Mouse (Mus musculus): ENCODE measurements around the gene Slc9a8. TPM values are rescaled to one million over a fixed set of nuclear protein-coding genes. Genes with fewer than 3 reads are reported as not detected.

The Slc9a8 gene
- polyA plus RNA-seq, 1 experiment from 2014 or later, result 27.1 TPM

DNA sequence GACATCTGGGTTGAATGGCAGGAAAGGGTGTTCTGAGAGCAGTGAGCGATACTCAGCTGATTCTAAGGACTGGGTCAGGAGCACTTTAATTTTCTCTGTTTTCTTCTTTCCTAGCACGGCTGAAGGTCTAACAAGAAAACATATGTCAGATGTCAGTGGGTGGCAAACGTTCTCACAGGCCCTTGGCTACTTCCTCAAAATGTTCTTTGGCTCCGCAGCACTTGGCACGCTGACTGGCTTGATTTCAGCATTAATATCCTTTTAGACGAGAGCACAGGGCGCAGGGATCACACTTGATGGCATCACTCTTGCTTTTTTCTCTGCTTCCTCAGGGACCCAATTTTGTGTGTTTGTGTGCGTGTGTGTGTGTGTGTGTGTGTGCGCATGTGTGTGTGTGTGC lies 35.7 kb downstream of the Slc9a8 start:
- Histone ChIP-seq H3K27me3 (no peaks in the 10 kb centered on the region), H3K9ac (no peak overlapping the region), H3K27ac (no peak overlapping the region), H3K36me3 (peaks cover 93% of the 10 kb centered on the region), H3K9me3 (replicated peaks) (no peaks in the 10 kb centered on the region), H3K4me2 (no peak overlapping the region), H3K4me1 (no peaks in the 10 kb centered on the region), H3K4me3 (replicated peaks) (no peak overlapping the region)
- ATAC-seq (replicated peaks; ENCODE audit: low FRiP score), result no peak
- 93% methylated on average over 9 of the region's 9 CpGs for WGBS

DNA sequence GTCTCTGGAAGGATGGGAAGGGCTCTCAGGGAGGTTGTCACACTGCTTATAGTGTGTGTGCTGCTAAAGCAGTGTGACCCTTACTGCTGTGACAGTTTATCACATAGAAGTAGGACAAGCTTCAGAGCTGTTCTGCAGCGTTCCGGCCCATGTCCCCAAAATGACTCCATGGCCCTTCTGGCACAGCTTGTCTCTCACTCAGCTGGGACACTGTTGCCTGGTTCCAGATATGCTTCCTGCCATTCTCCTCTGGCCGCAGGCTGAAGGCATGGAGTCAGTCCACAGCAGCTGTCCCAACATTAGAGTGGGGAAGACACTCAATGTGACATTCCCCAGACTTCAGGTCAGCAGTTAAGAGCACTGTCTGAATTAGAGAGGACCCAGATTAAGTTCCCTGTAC lies 37.0 kb downstream of the Slc9a8 start:
- Histone ChIP-seq H3K4me2 (no peak overlapping the region), H3K27ac (no peak overlapping the region), H3K9me3 (replicated peaks) (no peaks in the 10 kb centered on the region), H3K36me3 (peaks cover 83% of the 10 kb centered on the region), H3K27me3 (no peaks in the 10 kb centered on the region), H3K4me3 (replicated peaks) (no peak overlapping the region), H3K4me1 (no peaks in the 10 kb centered on the region), H3K9ac (no peak overlapping the region)
- no peak for ATAC-seq (replicated peaks; ENCODE audit: low FRiP score)
- 88% methylated on average over 3 of the region's 3 CpGs for WGBS

DNA sequence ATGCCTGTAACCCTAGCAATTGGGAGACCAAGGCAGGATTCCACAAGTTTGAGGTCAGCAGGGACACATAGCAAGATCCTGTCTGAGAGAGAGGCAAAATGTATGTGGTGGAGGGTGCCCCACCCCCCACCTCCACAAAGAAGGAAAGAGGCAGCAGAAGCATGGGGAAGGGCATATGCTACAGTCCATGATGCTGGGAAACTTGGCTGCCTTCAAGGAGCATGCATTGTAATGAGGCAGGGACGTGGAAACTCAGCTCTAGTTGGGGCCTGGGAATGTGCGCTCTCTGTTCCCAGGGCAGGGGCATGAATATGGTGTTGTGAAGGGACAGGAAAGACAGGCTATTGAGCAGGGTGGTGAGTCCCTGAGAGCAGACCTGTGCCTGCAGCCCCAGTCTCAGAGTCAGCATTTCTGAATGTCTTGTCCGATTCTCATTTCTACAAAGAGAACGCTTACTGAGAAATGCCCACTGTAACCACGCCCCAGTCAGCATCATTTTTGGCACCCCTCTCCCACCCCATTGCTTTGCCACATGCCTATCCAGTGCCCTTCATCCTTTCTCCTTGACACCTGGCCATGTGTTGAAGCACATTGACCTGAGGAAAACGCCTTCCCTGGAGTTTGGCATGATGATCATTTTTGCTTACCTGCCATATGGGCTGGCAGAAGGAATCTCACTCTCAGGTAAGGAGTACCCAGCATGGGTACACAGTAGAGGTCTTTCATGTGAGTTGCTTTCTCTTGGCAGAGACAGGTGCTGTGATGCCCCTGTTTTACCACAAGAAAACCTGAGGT lies 37.8 kb downstream of the Slc9a8 start:
- Histone ChIP-seq H3K4me1 (no peaks in the 10 kb centered on the region), H3K9me3 (replicated peaks) (no peaks in the 10 kb centered on the region), H3K27ac (no peak overlapping the region), H3K27me3 (no peaks in the 10 kb centered on the region), H3K36me3 (peaks cover 76% of the 10 kb centered on the region), H3K4me3 (replicated peaks) (no peak overlapping the region), H3K4me2 (no peak overlapping the region), H3K9ac (no peak overlapping the region)
- WGBS, result 93% methylated on average over 6 of the region's 6 CpGs
- ATAC-seq (replicated peaks; ENCODE audit: low FRiP score), result no peak

DNA sequence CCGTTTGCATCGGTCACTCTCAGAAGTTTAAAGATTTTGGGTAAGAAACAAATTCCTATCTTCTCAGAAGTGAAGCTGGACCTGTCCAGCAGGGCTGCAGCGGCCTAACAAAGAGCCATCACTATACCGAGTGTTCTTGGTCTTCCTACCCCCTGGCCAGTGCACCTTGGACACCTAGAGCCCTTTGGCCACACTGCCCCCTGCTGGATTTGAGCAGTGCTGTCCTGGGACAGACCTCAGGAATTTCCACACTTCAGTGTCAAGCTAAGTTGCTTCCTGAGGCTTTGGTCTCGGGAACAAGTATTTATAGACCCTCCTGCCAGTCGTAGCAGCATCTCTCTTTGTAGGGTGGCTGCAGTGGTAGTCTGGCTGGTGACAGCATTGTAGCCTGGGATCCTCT lies 41.4 kb downstream of the Slc9a8 start:
- Histone ChIP-seq H3K4me2 (no peak overlapping the region), H3K27me3 (no peaks in the 10 kb centered on the region), H3K9me3 (replicated peaks) (no peaks in the 10 kb centered on the region), H3K9ac (no peak overlapping the region), H3K27ac (no peak overlapping the region), H3K4me3 (replicated peaks) (no peak overlapping the region), H3K4me1 (peaks cover 2% of the 10 kb centered on the region; the same call in 1 of the 2 replicates), H3K36me3 (peaks cover 73% of the 10 kb centered on the region)
- WGBS, result 47% methylated on average over 6 of the region's 6 CpGs
- ATAC-seq (replicated peaks; ENCODE audit: low FRiP score), result peak; percentile 83; the same call in 1 of the 2 replicates

DNA sequence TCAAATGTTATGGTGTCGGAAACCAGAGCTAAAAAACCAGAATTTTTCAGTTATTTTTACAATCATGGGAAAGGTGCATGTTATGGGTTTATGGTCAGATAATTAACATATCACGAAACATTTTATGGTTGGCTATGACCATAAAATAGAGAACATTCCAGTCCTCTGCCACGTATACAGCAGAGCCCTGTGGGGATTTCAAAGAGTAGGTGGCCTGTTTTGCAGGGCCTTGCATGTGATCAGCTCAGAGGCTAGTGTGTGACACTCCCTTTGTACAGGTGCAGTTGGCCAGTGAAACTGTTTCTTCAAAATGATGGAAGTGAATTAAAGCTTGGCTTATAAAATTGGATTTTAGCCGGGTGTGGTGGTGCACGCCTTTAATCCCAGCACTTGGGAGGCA lies 42.3 kb downstream of the Slc9a8 start:
- Histone ChIP-seq H3K9me3 (replicated peaks) (no peaks in the 10 kb centered on the region), H3K36me3 (peaks cover 72% of the 10 kb centered on the region), H3K4me2 (no peak overlapping the region), H3K27ac (no peak overlapping the region), H3K4me3 (replicated peaks) (no peak overlapping the region), H3K4me1 (peaks cover 2% of the 10 kb centered on the region; the same call in 1 of the 2 replicates), H3K9ac (no peak overlapping the region), H3K27me3 (no peaks in the 10 kb centered on the region)
- 83% methylated on average over 5 of the region's 5 CpGs for WGBS
- no peak for ATAC-seq (replicated peaks; ENCODE audit: low FRiP score)

DNA sequence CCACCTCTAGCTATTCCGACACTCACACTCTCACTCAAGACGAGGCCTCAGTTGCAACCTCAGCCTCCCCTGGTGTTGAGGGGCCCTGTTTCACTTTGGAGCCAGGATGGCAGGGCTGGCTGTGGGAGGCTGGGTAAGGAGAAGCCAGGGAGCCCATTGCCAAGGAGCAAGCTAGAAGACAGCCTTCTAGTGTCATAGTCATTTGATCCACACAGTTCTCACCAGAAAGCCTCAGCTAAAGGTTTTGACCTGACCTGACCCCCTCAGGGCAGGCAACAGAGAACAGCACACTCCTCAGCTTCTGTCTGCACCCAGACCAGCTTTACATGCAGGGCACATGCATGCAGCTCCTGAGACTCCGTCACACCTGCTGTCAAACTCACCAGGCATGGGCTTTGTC lies 44.4 kb downstream of the Slc9a8 start:
- Histone ChIP-seq H3K27me3 (no peaks in the 10 kb centered on the region), H3K4me2 (no peak overlapping the region), H3K9me3 (replicated peaks) (no peaks in the 10 kb centered on the region), H3K27ac (no peak overlapping the region), H3K4me1 (peaks cover 2% of the 10 kb centered on the region; the same call in 1 of the 2 replicates), H3K36me3 (peaks cover 72% of the 10 kb centered on the region), H3K9ac (no peak overlapping the region), H3K4me3 (replicated peaks) (no peak overlapping the region)
- no peak for ATAC-seq (replicated peaks; ENCODE audit: low FRiP score)
- WGBS, result 86% methylated on average over 3 of the region's 3 CpGs

DNA sequence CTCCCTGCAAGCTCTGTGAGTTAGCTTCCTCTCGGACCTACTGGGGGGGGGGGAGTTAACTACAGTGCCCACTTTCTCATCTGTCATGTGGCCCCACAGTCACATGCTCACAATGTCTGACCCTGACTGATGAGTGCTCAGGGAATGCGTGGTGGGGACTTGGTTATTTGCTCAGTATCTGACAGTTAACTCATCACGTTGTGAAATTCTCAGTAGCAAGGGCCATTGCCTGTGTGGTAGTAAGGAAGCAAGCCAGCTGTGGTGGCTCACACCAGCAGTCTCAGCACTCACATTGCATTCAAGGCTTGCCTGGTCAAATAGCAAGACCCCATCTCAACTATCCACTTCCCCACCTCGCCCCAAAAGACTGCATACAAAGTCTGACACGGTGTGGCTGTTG lies 45.7 kb downstream of the Slc9a8 start:
- WGBS, result 58% methylated on average over 5 of the region's 5 CpGs
- no peak for ATAC-seq (replicated peaks; ENCODE audit: low FRiP score)
- Histone ChIP-seq H3K36me3 (peaks cover 72% of the 10 kb centered on the region), H3K9me3 (replicated peaks) (no peaks in the 10 kb centered on the region), H3K4me2 (no peak overlapping the region), H3K27me3 (no peaks in the 10 kb centered on the region), H3K9ac (no peak overlapping the region), H3K4me3 (replicated peaks) (no peak overlapping the region), H3K4me1 (peaks cover 2% of the 10 kb centered on the region; the same call in 1 of the 2 replicates), H3K27ac (0 out of 2 replicates have a peak overlapping the region, but pooled peaks have one; percentile 45)

DNA sequence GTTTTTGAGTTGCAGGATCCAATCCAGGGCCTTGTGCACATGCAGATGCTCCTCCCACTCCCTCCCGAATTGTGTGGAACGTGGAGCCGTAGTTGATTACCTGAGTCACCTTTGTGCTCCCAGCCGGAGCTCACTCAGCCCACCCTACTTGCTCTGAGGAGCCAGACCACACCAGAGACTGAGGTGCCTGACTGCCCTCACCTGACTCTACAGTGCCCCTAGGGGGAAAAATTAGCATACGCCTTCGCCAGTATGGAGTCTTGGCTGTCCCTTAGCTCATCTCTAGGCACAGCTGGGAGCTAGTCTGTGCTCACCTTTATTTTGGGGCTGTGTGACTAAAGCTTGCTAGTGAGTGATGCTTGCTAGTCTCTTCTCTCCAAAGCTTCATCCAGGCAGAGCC lies 46.9 kb downstream of the Slc9a8 start:
- Histone ChIP-seq H3K4me1 (peaks cover 2% of the 10 kb centered on the region; the same call in 1 of the 2 replicates), H3K27me3 (no peaks in the 10 kb centered on the region), H3K36me3 (peaks cover 83% of the 10 kb centered on the region), H3K4me2 (no peak overlapping the region), H3K4me3 (replicated peaks) (no peak overlapping the region), H3K27ac (no peak overlapping the region), H3K9me3 (replicated peaks) (no peaks in the 10 kb centered on the region), H3K9ac (no peak overlapping the region)
- ATAC-seq (replicated peaks; ENCODE audit: low FRiP score), result no peak
- WGBS, result 84% methylated on average over 6 of the region's 6 CpGs

DNA sequence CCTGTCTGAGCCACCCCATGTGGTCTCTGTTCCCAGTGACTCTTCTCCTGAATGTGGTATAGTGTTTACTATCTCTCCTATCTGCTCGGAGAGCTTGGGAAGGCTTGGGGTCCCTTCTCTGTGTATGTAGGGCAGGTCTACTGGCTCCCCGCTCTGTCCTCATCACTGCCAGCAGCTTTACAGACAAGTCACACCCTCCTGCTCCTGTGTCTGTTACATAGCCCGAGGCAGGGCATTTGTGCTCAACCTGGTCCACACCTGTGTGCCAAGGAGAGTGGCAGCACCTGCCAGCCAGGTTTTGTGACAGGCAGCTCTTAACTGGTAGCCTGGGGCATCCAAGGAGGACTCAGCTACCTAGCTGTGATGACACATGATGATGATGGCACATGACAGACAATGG lies 49.1 kb downstream of the Slc9a8 start:
- Histone ChIP-seq H3K9me3 (replicated peaks) (no peaks in the 10 kb centered on the region), H3K9ac (no peak overlapping the region), H3K4me2 (no peak overlapping the region), H3K27ac (no peak overlapping the region), H3K27me3 (no peaks in the 10 kb centered on the region), H3K36me3 (peaks cover 86% of the 10 kb centered on the region), H3K4me1 (peaks cover 5% of the 10 kb centered on the region), H3K4me3 (replicated peaks) (no peak overlapping the region)
- no peak for ATAC-seq (replicated peaks; ENCODE audit: low FRiP score)
- WGBS, result 92% methylated on average over 3 of the region's 3 CpGs

DNA sequence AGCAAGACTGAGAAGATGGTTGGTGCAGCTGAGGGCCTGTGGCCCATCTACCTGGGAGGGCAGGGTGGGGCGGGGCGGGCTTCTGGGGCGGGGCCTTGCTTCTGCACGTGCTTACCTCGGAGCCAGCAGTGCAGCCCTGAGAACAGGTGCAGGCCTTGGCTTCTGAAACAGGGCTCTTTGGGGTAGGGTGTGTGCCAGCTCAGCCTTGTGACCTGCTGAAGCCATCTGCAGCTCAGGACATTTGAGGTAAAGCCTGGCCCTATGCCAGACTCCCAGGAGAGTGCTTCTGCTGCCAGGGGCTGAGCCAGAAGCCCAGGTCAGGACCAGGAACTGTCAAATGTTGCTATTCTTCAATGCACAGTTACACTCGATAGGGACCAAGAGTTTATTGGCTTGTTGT lies 50.1 kb downstream of the Slc9a8 start:
- Histone ChIP-seq H3K27me3 (no peaks in the 10 kb centered on the region), H3K4me3 (replicated peaks) (no peak overlapping the region), H3K27ac (no peak overlapping the region), H3K4me2 (no peak overlapping the region), H3K9ac (no peak overlapping the region), H3K36me3 (peaks cover 77% of the 10 kb centered on the region), H3K4me1 (peaks cover 14% of the 10 kb centered on the region), H3K9me3 (replicated peaks) (no peaks in the 10 kb centered on the region)
- ATAC-seq (replicated peaks; ENCODE audit: low FRiP score), result no peak
- WGBS, result 84% methylated on average over 6 of the region's 6 CpGs

DNA sequence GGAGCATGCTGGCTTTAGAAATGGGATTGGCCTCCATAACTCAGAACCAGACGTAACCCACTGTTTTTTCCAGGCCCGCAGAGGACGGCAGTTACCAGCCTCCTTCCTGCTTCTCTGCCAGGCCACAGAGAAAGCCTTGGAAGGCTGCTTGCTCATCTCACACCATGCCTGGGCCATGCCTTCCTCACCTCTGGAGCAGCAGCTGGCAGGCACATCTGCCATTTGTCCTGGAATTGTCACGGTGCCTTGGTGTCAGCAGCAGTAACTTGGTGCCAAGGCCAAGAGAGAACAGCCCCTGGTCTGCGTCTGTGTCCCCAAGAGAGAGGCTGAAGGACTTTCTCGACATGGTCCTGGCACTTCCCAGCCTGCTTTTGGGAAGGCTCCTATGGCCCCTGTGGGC lies 52.7 kb downstream of the Slc9a8 start:
- Histone ChIP-seq H3K27ac (no peak overlapping the region), H3K9ac (no peak overlapping the region), H3K4me3 (replicated peaks) (no peak overlapping the region), H3K9me3 (replicated peaks) (no peaks in the 10 kb centered on the region), H3K4me2 (no peak overlapping the region), H3K4me1 (peaks cover 20% of the 10 kb centered on the region), H3K36me3 (peaks cover 62% of the 10 kb centered on the region), H3K27me3 (no peaks in the 10 kb centered on the region)
- ATAC-seq (replicated peaks; ENCODE audit: low FRiP score), result no peak
- 88% methylated on average over 6 of the region's 6 CpGs for WGBS

DNA sequence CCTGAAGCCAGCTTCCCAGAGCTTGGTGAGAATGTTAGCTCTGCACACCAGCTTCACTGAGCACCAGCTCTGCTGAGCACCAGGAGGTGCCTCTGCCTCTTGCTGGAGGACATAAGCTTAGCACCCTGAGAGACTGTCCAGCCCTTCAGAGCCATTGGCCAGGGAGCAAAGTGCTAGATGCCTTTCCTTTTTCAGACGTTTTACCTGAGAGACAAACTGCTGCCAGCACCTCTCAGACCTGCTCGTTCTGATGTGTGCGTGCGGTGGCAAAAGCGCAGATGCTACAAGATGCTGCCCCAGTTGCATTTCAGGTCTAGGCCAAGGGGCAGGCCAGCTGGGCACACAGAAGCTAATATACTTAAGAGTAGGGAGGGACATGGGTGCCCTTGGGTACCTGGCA lies 54.1 kb downstream of the Slc9a8 start:
- Histone ChIP-seq H3K4me2 (no peak overlapping the region), H3K9me3 (replicated peaks) (no peaks in the 10 kb centered on the region), H3K27me3 (no peaks in the 10 kb centered on the region), H3K36me3 (peaks cover 54% of the 10 kb centered on the region), H3K4me3 (replicated peaks) (no peak overlapping the region), H3K4me1 (peaks cover 20% of the 10 kb centered on the region), H3K9ac (no peak overlapping the region), H3K27ac (peak overlapping the region; percentile 79)
- ATAC-seq (replicated peaks; ENCODE audit: low FRiP score), result no peak
- WGBS, result 81% methylated on average over 5 of the region's 5 CpGs

All from kidney, embryonic 15.5 days (tissue).